Mouse (Mus musculus): ENCODE data around the gene Stk35.

DNA sequence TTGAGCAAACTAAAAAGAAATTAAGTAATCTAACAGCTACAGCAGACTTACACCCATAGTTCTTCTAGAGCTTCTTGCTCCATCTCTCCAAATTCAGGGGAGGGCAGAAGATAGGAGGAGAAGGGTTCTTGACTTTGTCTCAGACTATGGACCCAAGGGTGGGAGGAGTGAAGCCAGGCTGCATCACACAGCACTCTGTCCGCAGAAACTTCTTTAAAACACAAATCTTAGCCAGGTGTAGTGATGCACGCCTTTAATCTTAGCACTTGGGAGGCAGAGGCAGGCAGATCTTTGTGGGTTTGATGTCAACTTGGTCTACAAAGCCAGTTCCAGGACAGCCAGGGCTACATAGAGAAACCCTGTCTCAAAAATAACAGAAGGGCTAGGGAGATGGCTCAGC is 3.8 kb upstream of the Stk35 start:
- TF ChIP-seq CTCF (IDR thresholded peaks at IDR 0.05; ENCODE audit: low read depth, low read length): no peak
- no peak for TF ChIP-seq POLR2A (IDR thresholded peaks at IDR 0.05; ENCODE audit: borderline replicate concordance, low read depth, low read length)
